Mouse (Mus musculus) megakaryocyte, embryonic 14.5 days (primary cell): ENCODE data around the gene Mxd3.

Experiments used
- FLI1 ChIP-seq: IDR thresholded peaks from 2 replicates; pipeline ENCODE4 v1.6.1; 2012; ENCODE audit warnings: low read length, inconsistent platforms, mixed read lengths
- GATA1 ChIP-seq: IDR thresholded peaks from 3 replicates; pipeline ENCODE4 v1.6.1; 2012; ENCODE audit warnings: mixed read lengths, low read length, inconsistent platforms, borderline replicate concordance

DNA sequence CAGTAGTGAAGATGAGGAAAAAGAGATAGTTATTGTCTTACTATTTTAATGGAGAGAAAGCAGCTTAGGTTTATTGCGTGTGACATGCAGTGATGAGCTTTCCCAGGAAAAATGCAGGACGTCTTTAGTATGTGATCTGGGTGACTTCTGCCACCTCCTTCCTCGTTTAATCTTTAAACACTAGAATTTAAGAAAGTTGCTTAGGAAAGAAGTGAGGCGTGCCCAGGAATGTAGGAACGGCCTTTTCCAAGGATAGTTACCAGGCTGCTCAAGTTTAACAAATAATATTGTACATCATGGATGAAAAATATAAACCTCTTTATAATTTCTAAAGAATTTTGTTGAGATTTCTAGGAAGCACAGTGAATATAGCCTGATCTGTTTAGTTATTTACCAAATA lies 28.7 kb downstream of the Mxd3 start:
- no peak for TF ChIP-seq FLI1
- TF ChIP-seq GATA1 = no peak
